Mouse (Mus musculus) left cerebral cortex, adult 11 months (tissue): ENCODE data around the gene Zmpste24.
"Not testable (repeated sequence)": the region's sequence is repeated elsewhere in the genome, so short reads cannot be mapped to it uniquely, and the experiment has no call there.

Source experiments
- DNase-seq: peaks from one replicate; pipeline ENCODE4 v3.0.0; 2022; ENCODE audit warnings: low spot score

The Zmpste24 gene

DNA sequence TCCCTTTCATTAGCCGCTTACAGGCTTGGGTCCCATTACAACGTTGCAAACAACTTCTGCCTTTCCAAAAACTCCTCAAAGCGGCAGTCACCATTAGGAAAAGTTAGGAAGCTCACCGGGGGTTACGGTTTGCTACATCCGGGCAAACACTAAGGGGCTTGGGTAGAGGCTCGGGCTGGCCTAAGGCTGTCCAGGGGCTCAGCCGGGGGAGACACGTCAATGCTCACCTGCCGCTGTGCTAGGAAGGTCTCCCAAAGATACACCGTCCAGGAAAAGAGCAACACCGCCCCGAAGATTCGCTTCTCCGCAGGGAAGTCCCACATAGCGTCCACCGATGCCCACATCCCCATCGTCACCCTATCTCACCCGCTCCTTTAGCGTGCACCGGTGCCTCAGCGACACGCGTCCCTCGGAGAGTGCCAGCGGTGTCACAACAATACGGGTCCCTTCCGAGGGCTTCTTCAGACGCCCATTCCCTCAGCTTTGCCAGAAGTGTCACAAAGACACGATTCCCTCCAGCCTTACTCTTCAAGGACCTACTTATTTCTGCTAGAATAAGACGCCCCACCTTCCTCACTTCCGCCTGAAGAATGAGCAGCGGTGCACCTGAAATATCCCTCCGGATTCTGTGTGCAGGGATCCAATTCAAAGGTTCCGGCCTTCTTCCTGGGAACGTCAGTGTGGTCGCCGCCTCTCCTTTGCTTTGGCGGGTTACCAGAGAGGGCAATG lies at the start of gene Zmpste24:
Zmpste24 (minus strand) TSS at position 592 of the 729 bp plus-strand sequence.
- DNase-seq, result peak; percentile 80

GRCm38 (mm10) chr4:121109126-121109525 lies 11.1 kb upstream of the Zmpste24 start, which contains the start of gene Tmco2:
Gene Tmco2, minus strand, starts transcription at chr4:121109226.
- no peak for DNase-seq

DNA sequence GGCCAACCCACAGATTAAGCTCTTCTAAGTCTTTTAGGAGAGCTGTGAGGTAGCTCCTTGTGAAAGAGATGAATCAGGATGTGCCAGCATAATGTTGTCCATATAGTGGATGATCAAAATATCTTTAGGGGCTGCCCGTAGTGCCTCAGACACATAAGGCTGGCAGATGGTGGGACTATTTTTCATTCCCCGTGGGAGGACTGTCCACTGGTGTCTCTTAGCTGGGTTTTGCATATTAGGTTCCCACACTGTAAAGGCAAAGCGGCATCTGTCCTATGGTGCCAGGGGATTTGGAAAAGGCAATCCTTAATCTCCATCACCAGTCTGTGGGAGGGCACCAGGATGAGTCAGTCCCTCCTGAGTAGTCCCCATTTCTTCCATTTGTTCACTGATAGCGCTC lies 5.3 kb upstream of the Zmpste24 start:
- peak; percentile 54 for DNase-seq

DNA sequence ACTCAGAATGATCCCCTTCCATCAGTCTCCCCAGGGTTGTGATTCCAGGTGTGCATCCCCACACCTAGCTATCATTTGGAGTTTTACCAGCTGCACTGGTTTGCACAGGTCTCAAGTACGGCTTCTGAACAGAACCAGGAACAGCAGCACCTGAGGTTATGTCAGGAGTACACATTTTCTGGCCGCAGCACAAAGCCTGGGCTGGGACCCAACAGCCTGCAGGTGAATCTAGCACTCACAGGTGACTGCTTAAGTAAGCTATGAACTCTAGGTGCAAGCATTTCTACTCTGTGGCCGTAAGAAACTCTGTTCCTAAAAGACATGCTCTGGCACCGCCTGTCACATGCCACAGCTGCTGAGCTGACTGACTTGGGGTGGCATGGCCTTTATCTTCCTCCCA lies 7.8 kb downstream of the Zmpste24 start:
- DNase-seq, result no peak

- DNase-seq, result no peak
Measured at GRCm38 (mm10) chr4:121088696-121089095, 9.3 kb downstream of the Zmpste24 start.

DNA sequence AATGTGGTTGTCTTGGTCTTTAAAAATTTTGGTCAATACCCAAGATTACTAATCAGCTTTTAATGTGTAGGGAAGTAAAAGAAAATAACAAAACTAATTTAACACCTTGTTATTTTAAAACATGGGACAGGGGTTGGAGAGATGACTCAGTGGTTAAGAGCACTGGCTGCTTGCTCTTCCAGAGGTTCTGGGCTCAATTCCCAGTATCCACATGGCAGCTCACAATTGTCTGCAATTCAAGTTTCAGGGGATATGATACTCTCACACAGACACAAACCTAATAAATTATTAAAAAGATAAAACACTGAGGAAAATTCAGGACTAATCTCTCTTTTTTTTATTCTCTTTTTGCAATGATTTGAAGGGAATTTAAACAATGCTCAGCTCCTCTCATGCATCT lies 13.5 kb downstream of the Zmpste24 start:
- DNase-seq, result no peak

DNA sequence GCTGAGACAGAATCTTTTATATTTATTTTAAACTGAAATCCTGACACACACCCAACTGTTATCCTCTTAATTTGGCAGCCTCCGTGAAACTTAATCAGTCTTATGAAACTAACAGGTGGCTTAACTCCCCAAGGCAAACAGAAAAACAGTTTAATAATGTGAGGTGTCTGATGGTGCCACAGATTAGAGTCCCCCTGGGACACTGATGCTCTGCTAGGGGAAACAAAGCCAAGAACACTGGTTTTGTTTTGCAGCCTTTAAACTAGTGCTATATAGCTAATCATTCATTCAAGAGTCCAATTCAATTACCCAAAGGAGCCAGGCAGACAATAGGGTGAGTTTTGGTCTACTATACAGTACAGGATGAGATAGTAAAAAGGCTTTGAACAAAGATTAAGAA lies 17.6 kb downstream of the Zmpste24 start:
- DNase-seq, result no peak

DNA sequence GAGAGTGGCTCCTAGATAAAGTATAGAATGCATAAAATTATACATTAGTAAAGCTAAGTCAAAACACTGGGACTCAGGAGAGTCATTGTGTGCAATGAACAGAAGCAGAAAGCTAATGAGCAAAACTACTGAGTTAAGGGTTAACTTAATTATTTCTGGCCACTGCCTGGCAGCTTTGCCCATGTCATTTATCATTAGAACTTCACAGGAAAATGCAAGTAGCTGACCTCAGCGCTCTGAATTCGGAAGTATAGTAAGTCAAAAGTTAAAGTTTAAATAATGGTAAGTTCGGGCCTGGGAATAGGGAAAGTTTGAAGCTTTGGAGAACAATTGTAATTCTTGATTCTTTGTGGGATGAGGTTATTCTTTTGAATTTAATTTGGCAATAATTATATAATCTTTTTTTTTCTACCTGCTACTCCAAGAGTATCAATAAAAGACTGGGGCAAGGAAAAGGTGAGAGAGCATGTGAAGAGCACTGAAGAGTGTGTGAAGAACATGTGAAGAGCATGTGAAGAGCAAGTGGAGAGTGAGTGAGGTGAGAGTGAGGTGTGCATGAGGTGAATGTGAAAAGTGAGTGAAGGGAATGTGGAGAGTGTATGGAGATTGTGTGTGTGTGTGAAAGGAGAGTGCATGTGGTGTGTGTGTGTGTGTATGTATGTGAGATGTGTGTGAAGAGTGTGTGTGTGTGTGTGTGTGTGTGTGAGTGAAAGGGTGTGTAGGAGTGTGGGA lies 20.0 kb downstream of the Zmpste24 start:
- DNase-seq, result no peak

DNA sequence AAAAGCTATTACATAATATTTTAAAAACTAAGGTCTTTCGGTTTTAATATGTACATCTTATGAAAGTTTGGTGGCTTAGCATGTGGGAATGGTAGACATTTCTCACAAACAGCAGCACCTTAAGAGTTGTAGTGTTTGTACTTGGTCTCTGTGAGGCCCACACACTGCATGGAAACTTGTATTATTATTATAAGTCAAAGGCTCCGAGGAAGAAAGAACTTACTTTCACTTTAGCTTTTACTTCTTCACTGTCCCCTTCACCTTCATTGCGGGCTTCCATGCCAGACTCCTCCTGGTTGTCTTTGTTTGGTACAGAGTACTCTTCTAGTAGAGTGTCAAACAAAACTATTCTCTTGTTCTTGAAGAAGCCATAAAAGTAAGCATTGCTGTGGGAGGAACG lies 23.8 kb downstream of the Zmpste24 start:
- DNase-seq, result no peak

DNA sequence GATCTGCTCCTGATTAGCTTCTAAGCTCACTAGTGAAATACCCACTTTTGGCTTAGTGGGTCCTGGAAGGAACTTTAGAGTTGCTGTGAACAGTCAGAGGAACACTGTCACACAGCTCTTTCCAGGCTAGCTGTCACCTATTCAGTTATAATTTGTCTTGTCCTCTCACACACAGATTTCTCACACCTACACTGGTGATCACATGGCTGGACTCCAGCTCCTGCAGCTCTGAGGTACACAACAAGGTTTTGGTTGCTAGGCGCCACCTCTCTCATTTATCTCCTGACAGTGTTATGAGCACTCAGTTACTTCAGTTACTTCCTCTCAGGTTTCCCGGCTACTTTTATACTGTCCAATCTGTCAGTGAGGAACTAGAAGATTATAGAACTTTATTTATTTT lies 32.7 kb downstream of the Zmpste24 start:
- no peak for DNase-seq

- DNase-seq, result not testable (repeated sequence)
Measured at GRCm38 (mm10) chr4:121059218-121059617, 38.8 kb downstream of the Zmpste24 start.

GRCm38 (mm10) chr4:121057032-121057431 lies 41.0 kb downstream of the Zmpste24 start:
- no peak for DNase-seq

DNA sequence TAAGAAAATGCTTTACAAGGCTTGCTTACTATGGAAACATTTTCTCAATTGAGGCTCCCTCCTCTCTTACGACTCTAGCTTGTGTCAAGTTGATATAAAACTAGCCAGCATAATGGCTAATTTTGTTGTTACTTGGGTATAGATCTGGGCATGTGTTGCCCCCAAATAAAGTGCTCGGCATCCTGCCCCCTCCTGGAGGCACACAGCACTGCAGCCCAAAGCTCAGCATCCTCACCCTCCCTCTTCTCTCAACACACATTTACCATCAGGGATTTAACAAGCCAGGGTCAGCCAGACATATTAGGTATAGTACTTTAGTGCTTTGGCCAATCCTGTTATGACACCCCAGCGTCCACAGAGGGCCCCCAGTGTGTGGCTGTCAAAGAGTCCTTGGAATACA lies 41.7 kb downstream of the Zmpste24 start:
- DNase-seq, result no peak

DNA sequence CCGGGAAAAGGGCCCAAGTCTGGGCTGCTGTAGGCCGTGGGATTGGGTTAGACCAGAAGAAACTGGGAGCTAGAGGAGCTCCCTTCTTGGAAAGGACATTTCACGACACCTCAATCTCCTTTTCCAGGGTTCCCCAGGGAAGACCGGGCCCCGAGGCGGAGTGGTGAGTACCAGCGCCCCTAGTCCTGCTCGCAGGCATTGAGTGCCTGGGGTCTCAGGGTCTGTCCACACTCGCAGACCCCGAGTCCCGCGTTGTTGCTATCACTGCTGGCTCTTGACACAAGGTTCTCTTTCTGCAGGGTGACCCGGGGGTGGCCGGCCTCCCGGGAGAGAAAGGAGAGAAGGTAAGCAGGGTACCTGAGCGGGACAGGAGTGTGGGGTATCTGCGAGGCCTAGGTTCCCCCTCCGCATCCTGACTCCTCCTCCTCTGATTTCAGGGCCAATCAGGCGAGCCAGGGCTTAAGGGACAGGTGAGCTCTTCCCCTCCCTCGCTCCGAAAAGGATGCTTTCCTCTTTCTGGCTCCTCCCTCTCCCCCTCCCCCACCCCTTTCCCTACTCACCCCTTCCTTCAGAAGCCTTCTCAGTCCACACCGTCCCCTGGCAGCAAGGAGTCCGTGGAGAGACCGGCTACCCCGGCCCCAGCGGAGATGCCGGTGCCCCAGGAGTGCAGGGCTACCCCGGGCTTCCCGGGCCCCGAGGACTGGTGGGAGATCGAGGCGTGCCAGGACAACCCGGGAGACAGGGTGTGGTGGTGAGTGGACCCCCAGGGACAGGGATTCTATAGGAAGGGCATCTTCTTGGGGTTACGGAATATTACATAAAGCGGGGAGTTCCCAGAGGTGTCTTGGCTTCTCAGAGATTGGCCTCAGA lies 45.4 kb downstream of the Zmpste24 start:
- DNase-seq, result no peak

DNA sequence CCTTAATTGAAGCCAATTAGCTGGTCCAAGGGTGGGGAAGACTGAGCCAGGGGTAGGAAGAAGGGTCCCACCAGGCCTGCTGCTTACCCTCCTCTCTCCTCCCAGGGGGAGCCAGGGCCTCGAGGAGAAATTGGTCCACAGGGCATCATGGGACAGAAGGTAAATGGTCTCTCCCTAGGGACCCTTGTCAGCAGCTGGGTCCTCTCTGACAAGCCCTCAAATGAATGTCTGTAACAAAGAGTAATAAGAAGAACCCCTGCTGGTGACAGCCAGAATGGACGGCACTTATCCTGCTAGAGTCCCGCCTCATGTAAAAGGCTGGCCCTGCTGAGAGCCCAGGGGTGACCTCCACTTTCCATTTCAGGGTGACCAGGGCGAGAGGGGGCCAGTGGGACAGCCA lies 46.2 kb downstream of the Zmpste24 start:
- DNase-seq, result no peak

DNA sequence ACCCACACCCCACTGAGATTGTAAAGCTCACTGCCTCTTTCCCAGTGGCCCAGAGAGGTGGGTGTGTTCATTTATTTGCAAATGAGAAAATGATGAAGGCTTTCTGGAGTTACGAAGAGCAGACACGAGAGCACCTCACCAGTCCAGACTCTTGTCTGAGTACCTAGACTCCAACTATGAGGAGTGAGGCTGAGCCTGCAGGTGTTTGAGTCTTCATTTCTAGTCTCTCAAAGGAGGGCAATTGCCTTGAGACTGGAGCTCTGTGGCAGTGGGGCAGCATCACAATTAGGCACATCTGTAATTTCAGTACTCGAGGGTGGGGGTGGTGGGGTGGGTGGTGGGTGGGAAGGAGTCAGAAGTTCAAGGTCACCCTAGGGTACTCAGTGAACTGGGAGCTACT lies 55.1 kb downstream of the Zmpste24 start:
- no peak for DNase-seq

DNA sequence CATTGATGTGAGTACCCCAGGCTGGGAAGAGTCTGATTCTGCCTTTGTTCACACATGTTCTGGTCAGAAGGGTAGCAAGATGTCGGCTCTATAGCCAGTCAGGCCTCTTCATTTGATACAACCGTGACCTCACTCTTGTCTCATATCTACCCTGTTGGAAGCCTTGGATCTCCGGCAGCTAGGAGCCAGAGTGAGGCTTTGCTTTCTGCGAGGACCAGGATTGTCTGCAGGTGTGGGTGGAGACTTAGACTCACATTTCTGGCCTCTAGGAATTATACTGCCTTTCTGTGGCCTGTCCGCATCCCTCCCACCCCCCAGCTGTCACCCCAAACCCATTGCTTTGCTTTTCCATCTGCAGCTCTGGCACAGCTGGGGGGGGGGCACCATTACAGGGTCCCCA lies 55.6 kb downstream of the Zmpste24 start:
- no peak for DNase-seq

GRCm38 (mm10) chr4:121040897-121041671 lies 57.0 kb downstream of the Zmpste24 start:
- no peak for DNase-seq

GRCm38 (mm10) chr4:121040323-121040722 lies 57.7 kb downstream of the Zmpste24 start:
- DNase-seq, result no peak

DNA sequence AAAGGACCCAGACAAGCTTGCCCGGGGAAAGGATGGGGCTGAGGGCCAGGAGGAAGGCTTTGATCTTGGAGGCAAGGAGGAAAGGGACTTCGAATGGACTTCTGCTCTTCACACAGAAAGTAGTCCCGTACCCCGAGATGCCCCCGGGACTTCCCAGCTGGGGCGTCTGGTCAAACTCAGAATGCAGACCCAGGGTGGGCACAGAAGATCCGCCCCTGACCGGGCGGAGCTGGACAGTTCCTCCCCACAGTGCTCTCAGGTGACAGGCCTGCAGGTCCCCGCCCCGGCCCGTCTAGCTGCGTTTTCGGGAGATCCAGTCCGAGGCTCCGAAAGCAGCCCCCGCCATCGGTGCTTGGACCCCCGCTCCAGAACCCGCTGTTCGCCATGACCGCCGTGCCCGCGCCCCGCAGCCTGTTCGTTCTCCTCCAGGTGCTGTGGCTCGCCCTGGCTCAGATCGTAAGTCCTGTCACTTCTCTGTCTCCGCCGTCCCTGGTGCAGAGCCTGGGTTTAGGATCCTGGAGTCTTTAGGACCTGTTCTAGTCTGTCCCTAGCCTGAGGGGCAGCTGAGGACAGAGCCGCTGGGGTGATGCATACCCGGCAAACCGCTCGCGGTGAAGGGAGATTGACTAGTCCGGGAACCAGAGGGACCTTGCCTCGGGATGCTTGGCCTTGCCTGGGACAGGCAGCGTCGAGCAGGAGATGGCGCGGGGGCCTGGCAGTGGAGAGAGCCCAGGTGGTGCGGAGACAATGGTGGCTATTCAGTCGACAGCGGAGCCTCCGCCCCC lies 58.5 kb downstream of the Zmpste24 start, which contains the start of gene Col9a2:
Col9a2 (plus strand) TSS at position 55 of the 785 bp plus-strand sequence.
- no peak for DNase-seq

DNA sequence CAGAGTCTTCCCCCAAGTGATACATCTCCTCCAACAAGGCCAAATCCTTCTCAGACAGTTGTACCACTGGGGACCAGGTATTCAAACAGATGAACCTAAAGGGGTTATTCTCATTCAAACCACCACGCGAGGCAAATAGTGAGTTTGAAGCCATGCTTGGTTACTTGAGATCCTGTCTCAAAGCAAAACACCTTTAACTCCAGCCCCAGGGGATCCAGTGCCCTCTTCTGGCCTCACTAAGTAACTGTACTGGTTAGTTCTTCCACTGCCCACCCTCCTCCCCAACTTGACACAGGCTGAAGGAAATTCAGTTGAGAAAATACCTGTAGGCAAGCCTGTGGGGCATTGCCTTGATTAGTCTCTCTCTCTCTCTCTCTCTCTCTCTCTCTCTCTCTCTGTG lies 65.0 kb downstream of the Zmpste24 start:
- DNase-seq, result no peak
